Mouse (Mus musculus) adrenal gland, adult 2 months (tissue): ENCODE measurements around the gene Tepp. TPM values are rescaled to one million over a fixed set of nuclear protein-coding genes. Genes with fewer than 3 reads are reported as not detected.

Experiments
- DNase-seq: peaks from one replicate; pipeline ENCODE4 v3.0.0; 2021
- polyA plus RNA-seq: library from polyadenylated mRNA; depleted of rRNA; stranded (reverse); fragments of >200 nt; gene quantifications from 2 replicates; pipeline ENCODE4 v1.2.3, GENCODE M21; 2012; rRNA removed
- total RNA-seq, 2 experiments: library from RNA; stranded (reverse); gene quantifications; 2 replicates each; pipeline ENCODE4 v1.2.3; 2021

Gene Tepp
- total and polyA plus RNA-seq, 3 experiments: 0.45 to 0.95 (median 0.59) TPM

- peak; percentile 40 for DNase-seq
Observed at GRCm38 (mm10) chr8:95362272-95362671, 51.9 kb downstream of the Tepp start.

- no peak for DNase-seq
Observed at GRCm38 (mm10) chr8:95363849-95364248, 53.5 kb downstream of the Tepp start.

GRCm38 (mm10) chr8:95369581-95370326 is 59.4 kb downstream of the Tepp start:
- DNase-seq: no peak

GRCm38 (mm10) chr8:95373389-95374002 is 63.1 kb downstream of the Tepp start:
- no peak for DNase-seq

- no peak for DNase-seq
Observed at GRCm38 (mm10) chr8:95374429-95374828, 64.1 kb downstream of the Tepp start.

- no peak for DNase-seq
Observed at GRCm38 (mm10) chr8:95375374-95375930, 65.1 kb downstream of the Tepp start.

Other genes with a start within 250 kb of the Tepp start
- gene Katnb1, start 229.4 kb upstream of the Tepp start, total RNA-seq: 10 to 100 TPM; 11.0 to 17.7 TPM
- 18.9 and 19.1 TPM in 2 replicates for gene Katnb1, start 229.4 kb upstream of the Tepp start, polyA plus RNA-seq
- gene Kifc3, start 107.8 kb upstream of the Tepp start, total RNA-seq: 100 to 1,000 TPM; 134 to 144 TPM
- gene Kifc3, start 107.8 kb upstream of the Tepp start, polyA plus RNA-seq: 268 and 330 TPM in 2 replicates
- 1 to 10 TPM in 1 of 2 experiments, under 1 TPM in 1; 0.55 to 1.1 TPM for gene Cngb1, start 4.0 kb upstream of the Tepp start, total RNA-seq
- 0.57 and 0.71 TPM in 2 replicates for gene Cngb1, start 4.0 kb upstream of the Tepp start, polyA plus RNA-seq
- gene Zfp319, start 21.4 kb downstream of the Tepp start, total RNA-seq: 10 to 100 TPM in 1 of 2 experiments, 1 to 10 TPM in 1; 9.6 to 10.5 TPM
- gene Zfp319, start 21.4 kb downstream of the Tepp start, polyA plus RNA-seq: 12.3 and 13.0 TPM in 2 replicates
- 10 to 100 TPM; 13.1 to 16.7 TPM for gene Usb1, start 21.7 kb downstream of the Tepp start, total RNA-seq
- gene Usb1, start 21.7 kb downstream of the Tepp start, polyA plus RNA-seq: 19.6 and 23.8 TPM in 2 replicates
- gene Mmp15, start 41.7 kb downstream of the Tepp start, total RNA-seq: 1 to 10 TPM; 5.5 to 7.7 TPM
- 14.1 and 16.4 TPM in 2 replicates for gene Mmp15, start 41.7 kb downstream of the Tepp start, polyA plus RNA-seq
- 10 to 100 TPM; 40.7 to 42.4 TPM for gene Cfap20, start 124.3 kb downstream of the Tepp start, total RNA-seq
- gene Cfap20, start 124.3 kb downstream of the Tepp start, polyA plus RNA-seq: 49.1 and 62.3 TPM in 2 replicates
- 10 to 100 TPM; 59.4 to 86.9 TPM for gene Csnk2a2, start 179.5 kb downstream of the Tepp start, total RNA-seq
- 10.0 and 13.9 TPM in 2 replicates for gene Csnk2a2, start 179.5 kb downstream of the Tepp start, polyA plus RNA-seq
- 1 to 10 TPM in 1 of 2 experiments, under 1 TPM in 1; 0.81 to 1.7 TPM for gene Ccdc113, start 223.5 kb downstream of the Tepp start, total RNA-seq
- gene Ccdc113, start 223.5 kb downstream of the Tepp start, polyA plus RNA-seq: 0.10 TPM in 1 of 2 replicates, not detected in the other